Mouse (Mus musculus) naive thymus-derived CD4-positive, alpha-beta T cell, adult 2 months (primary cell): ENCODE data around the gene Helz.
"Not testable (repeated sequence)": the region's sequence is repeated elsewhere in the genome, so short reads cannot be mapped to it uniquely, and the experiment has no call there.

Experiments used
- DNase-seq: peaks from one replicate; pipeline ENCODE4 v3.0.0-alpha.2; 2011; ENCODE audit warnings: low read depth

The Helz gene

GRCm38 (mm10) chr11:107548204-107548975 lies 660 bp downstream of the Helz start:
- DNase-seq, result peak; percentile 44

- no peak for DNase-seq
Measured at GRCm38 (mm10) chr11:107559874-107560273, 12.1 kb downstream of the Helz start.

- no peak for DNase-seq
Measured at GRCm38 (mm10) chr11:107567431-107567830, 19.7 kb downstream of the Helz start.

- no peak for DNase-seq
Measured at GRCm38 (mm10) chr11:107568466-107568995, 20.8 kb downstream of the Helz start.

GRCm38 (mm10) chr11:107570891-107571290 lies 23.2 kb downstream of the Helz start:
- DNase-seq, result not testable (repeated sequence)

- no peak for DNase-seq
Measured at GRCm38 (mm10) chr11:107571318-107571717, 23.6 kb downstream of the Helz start.

GRCm38 (mm10) chr11:107572551-107572950 lies 24.8 kb downstream of the Helz start:
- DNase-seq, result no peak

- no peak for DNase-seq
Measured at GRCm38 (mm10) chr11:107573061-107573692, 25.4 kb downstream of the Helz start.

GRCm38 (mm10) chr11:107573847-107574246 lies 26.1 kb downstream of the Helz start:
- DNase-seq, result no peak

GRCm38 (mm10) chr11:107574811-107575705 lies 27.3 kb downstream of the Helz start:
- no peak for DNase-seq

GRCm38 (mm10) chr11:107576186-107576585 lies 28.5 kb downstream of the Helz start:
- no peak for DNase-seq

- DNase-seq, result no peak
Measured at GRCm38 (mm10) chr11:107577400-107577799, 29.7 kb downstream of the Helz start.

- no peak for DNase-seq
Measured at GRCm38 (mm10) chr11:107578226-107578625, 30.5 kb downstream of the Helz start.

- DNase-seq, result no peak
Measured at GRCm38 (mm10) chr11:107580786-107581185, 33.1 kb downstream of the Helz start.

- peak; percentile 40 for DNase-seq
Measured at GRCm38 (mm10) chr11:107584660-107585451, 37.1 kb downstream of the Helz start.

GRCm38 (mm10) chr11:107586129-107586528 lies 38.4 kb downstream of the Helz start:
- DNase-seq, result not testable (repeated sequence)

GRCm38 (mm10) chr11:107587141-107587540 lies 39.4 kb downstream of the Helz start:
- DNase-seq, result no peak

GRCm38 (mm10) chr11:107592575-107592974 lies 44.8 kb downstream of the Helz start:
- no peak for DNase-seq

- DNase-seq, result no peak
Measured at GRCm38 (mm10) chr11:107597381-107597780, 49.7 kb downstream of the Helz start.

- DNase-seq, result no peak
Measured at GRCm38 (mm10) chr11:107605694-107606093, 58.0 kb downstream of the Helz start.

- no peak for DNase-seq
Measured at GRCm38 (mm10) chr11:107613906-107614305, 66.2 kb downstream of the Helz start.
